Mouse (Mus musculus) G1E (cell line): ENCODE measurements around the gene Fam83c. TPM values are rescaled to one million over a fixed set of nuclear protein-coding genes. Genes with fewer than 3 reads are reported as not detected.

Experiments
- ATAC-seq: 2 replicates; pipeline ENCODE4 v1.8.0; 2016; ENCODE audit warnings: mild to moderate bottlenecking; ENCODE audit not compliant: insufficient number of reproducible peaks, poor library complexity, low FRiP score, severe bottlenecking; ENCODE audit errors: extremely low read depth
- DNase-seq: peaks from one replicate; pipeline ENCODE4 v3.0.0; 2012; ENCODE audit warnings: low spot score
- H3K27me3 ChIP-seq: 2 replicates; pipeline ENCODE4 v1.6.1; 2012; ENCODE audit warnings: mild to moderate bottlenecking, low read length, inconsistent platforms; ENCODE audit not compliant: insufficient read depth
- H3K36me3 ChIP-seq: replicated peaks from 2 replicates; pipeline ENCODE3; 2012; ENCODE audit warnings: mild to moderate bottlenecking, inconsistent platforms
- H3K4me1 ChIP-seq: 2 replicates; pipeline ENCODE4 v1.6.1; 2012; ENCODE audit warnings: low read depth, low read length, inconsistent platforms, mixed read lengths; ENCODE audit not compliant: insufficient read depth
- H3K4me3 ChIP-seq: 2 replicates; pipeline ENCODE4 v1.5.1; 2012; ENCODE audit warnings: low read depth, mild to moderate bottlenecking, inconsistent platforms, low read length, moderate library complexity, mixed read lengths
- H3K9me3 ChIP-seq: replicated peaks from 2 replicates; pipeline ENCODE4 v1.6.1; 2012; ENCODE audit warnings: inconsistent platforms
- CTCF ChIP-seq: IDR thresholded peaks from 2 replicates; pipeline ENCODE4 v1.5.1; 2012; ENCODE audit warnings: low read depth, low read length, inconsistent platforms, mixed read lengths
- GATA1 ChIP-seq: IDR thresholded peaks from 2 replicates; pipeline ENCODE4 v1.6.1; 2012; ENCODE audit warnings: borderline replicate concordance, low read length, inconsistent platforms, mixed read lengths
- GATA2 ChIP-seq: IDR thresholded peaks from 2 replicates; pipeline ENCODE4 v1.6.1; 2012; ENCODE audit warnings: low read depth, low read length, inconsistent platforms, borderline replicate concordance
- POLR2AphosphoS5 ChIP-seq: IDR thresholded peaks from 2 replicates; pipeline ENCODE4 v1.6.1; 2012; ENCODE audit warnings: low read depth, low read length, inconsistent platforms; ENCODE audit not compliant: insufficient replicate concordance
- TAL1 ChIP-seq: conservative IDR thresholded peaks from 2 replicates; pipeline ENCODE4 v1.6.1; 2012; ENCODE audit warnings: low read depth, low read length, inconsistent platforms, mixed read lengths
- polyA plus RNA-seq: library from polyadenylated mRNA; stranded (reverse); fragments of >175 nt; gene quantifications from 2 replicates; pipeline ENCODE4 v1.2.3, GENCODE M21; 2012
- total RNA-seq, 2 experiments: library from RNA; stranded (forward) in 1 of 2; stranded (reverse) in 1 of 2; fragments of 200-1000 nt in 1 of 2; fragments of >200 nt in 1 of 2; fragmentation: Nextera tagmentation in 1 of 2; gene quantifications; 2 replicates each; pipeline ENCODE4 v1.2.3; 2014 to 2017

Fam83c gene
- total and polyA plus RNA-seq, 3 experiments, result 0.22 TPM; not detected in 2

- H3K36me3 ChIP-seq, result no peaks in the 10 kb centered on the region
- no peak for ATAC-seq
- peaks cover 31% of the 10 kb centered on the region for H3K27me3 ChIP-seq
- no peaks in the 10 kb centered on the region for H3K9me3 ChIP-seq
- peaks cover 3% of the 10 kb centered on the region; the same call in 1 of the 2 replicates for H3K4me1 ChIP-seq
- TF ChIP-seq GATA2, result no peak
- TF ChIP-seq CTCF, result no peak
- no peak for TF ChIP-seq GATA1
- no peak for TF ChIP-seq TAL1
- no peak for TF ChIP-seq POLR2AphosphoS5
- DNase-seq, result no peak
- H3K4me3 ChIP-seq, result no peak overlapping the region
Measured at GRCm38 (mm10) chr2:155787949-155788931, 46.4 kb downstream of the Fam83c start.

GRCm38 (mm10) chr2:155786905-155787304 lies 47.7 kb downstream of the Fam83c start:
- ATAC-seq, result no peak
- DNase-seq, result no peak
- Histone ChIP-seq H3K27me3 (peaks cover 31% of the 10 kb centered on the region), H3K4me3 (no peak overlapping the region), H3K36me3 (no peaks in the 10 kb centered on the region), H3K9me3 (no peaks in the 10 kb centered on the region), H3K4me1 (peaks cover 3% of the 10 kb centered on the region; the same call in 1 of the 2 replicates)
- no peak for TF ChIP-seq POLR2AphosphoS5
- no peak for TF ChIP-seq GATA2
- no peak for TF ChIP-seq CTCF
- no peak for TF ChIP-seq GATA1
- no peak for TF ChIP-seq TAL1

- DNase-seq (no peak), ATAC-seq (no peak)
- Histone ChIP-seq H3K36me3 (no peaks in the 10 kb centered on the region), H3K27me3 (peaks cover 27% of the 10 kb centered on the region), H3K4me1 (peaks cover 3% of the 10 kb centered on the region; the same call in 1 of the 2 replicates), H3K9me3 (no peaks in the 10 kb centered on the region), H3K4me3 (no peak overlapping the region)
- TF ChIP-seq GATA2 (no peak), CTCF (no peak), POLR2AphosphoS5 (no peak), GATA1 (no peak), TAL1 (no peak)
Measured at GRCm38 (mm10) chr2:155784534-155784933, 50.1 kb downstream of the Fam83c start.

- no peak for DNase-seq
- Histone ChIP-seq H3K9me3 (0 out of 2 replicates have a peak, but pooled peaks cover 3% of the 10 kb centered on the region), H3K36me3 (no peaks in the 10 kb centered on the region), H3K4me3 (no peak overlapping the region), H3K4me1 (peaks cover 7% of the 10 kb centered on the region), H3K27me3 (peaks cover 29% of the 10 kb centered on the region)
- ATAC-seq, result no peak
- no peak for TF ChIP-seq POLR2AphosphoS5
- no peak for TF ChIP-seq CTCF
- TF ChIP-seq GATA1, result no peak
- TF ChIP-seq TAL1, result no peak
- TF ChIP-seq GATA2, result no peak
Measured at GRCm38 (mm10) chr2:155779506-155779905, 55.1 kb downstream of the Fam83c start.

GRCm38 (mm10) chr2:155779066-155779465 lies 55.6 kb downstream of the Fam83c start:
- peaks cover 7% of the 10 kb centered on the region for H3K4me1 ChIP-seq
- 0 out of 2 replicates have a peak, but pooled peaks cover 3% of the 10 kb centered on the region for H3K9me3 ChIP-seq
- ATAC-seq, result no peak
- H3K27me3 ChIP-seq, result peaks cover 31% of the 10 kb centered on the region
- H3K4me3 ChIP-seq, result no peak overlapping the region
- DNase-seq, result no peak
- TF ChIP-seq GATA1, result no peak
- no peak for TF ChIP-seq GATA2
- no peak for TF ChIP-seq CTCF
- no peak for TF ChIP-seq TAL1
- TF ChIP-seq POLR2AphosphoS5, result no peak
- H3K36me3 ChIP-seq, result no peaks in the 10 kb centered on the region

- TF ChIP-seq CTCF (no peak), GATA1 (no peak), POLR2AphosphoS5 (no peak), GATA2 (no peak)
- Histone ChIP-seq H3K4me3 (no peak overlapping the region), H3K27me3 (peaks cover 38% of the 10 kb centered on the region), H3K9me3 (0 out of 2 replicates have a peak, but pooled peaks cover 3% of the 10 kb centered on the region), H3K4me1 (peaks cover 7% of the 10 kb centered on the region), H3K36me3 (no peaks in the 10 kb centered on the region)
- DNase-seq, result no peak
- no peak for ATAC-seq
Measured at GRCm38 (mm10) chr2:155778004-155778403, 56.6 kb downstream of the Fam83c start.
